Mouse (Mus musculus): ENCODE data around the gene Amh. TPM values are rescaled to one million over a fixed set of nuclear protein-coding genes. Genes with fewer than 3 reads are reported as not detected.

Amh gene
- polyA plus RNA-seq, 1 experiment from 2014 or later, result not detected

DNA sequence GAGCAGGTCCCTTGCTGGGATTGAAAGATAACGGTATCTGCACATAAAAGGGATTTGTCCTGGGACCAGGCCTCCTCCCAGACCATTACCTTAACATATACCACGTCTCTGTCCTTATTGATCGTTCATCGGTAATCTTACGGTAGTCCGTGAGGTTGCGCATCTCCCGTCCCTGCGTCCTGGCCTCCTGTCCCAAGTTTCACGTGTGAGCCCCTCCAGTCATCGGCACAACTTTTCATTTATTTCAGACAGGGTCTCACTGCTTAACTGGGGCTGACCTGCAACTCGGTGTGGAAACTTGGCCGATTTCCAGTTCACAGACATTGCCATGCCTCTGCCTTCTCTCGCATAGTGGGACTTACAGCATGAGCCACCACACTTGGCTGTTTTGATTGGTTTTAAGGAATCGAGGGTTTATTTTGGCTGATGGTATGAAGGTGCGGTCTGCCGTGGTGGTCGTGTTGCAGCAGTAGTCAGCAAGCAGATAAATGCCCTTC, 5.9 kb upstream of the Amh start:
- Histone ChIP-seq H3K4me2 (replicated peaks) (peak overlapping the region; percentile 99), H3K36me3 (peaks cover 59% of the 10 kb centered on the region), H3K27me3 (no peaks in the 10 kb centered on the region), H3K4me1 (replicated peaks) (peaks cover 37% of the 10 kb centered on the region), H3K9me3 (no peaks in the 10 kb centered on the region), H3K27ac (peak overlapping the region; percentile 95), H3K4me3 (replicated peaks) (peak overlapping the region; percentile 95), H3K9ac (replicated peaks) (peak overlapping the region; percentile 96)
- ATAC-seq, result no peak
- 3% methylated on average over 18 of the region's 18 CpGs for WGBS

DNA sequence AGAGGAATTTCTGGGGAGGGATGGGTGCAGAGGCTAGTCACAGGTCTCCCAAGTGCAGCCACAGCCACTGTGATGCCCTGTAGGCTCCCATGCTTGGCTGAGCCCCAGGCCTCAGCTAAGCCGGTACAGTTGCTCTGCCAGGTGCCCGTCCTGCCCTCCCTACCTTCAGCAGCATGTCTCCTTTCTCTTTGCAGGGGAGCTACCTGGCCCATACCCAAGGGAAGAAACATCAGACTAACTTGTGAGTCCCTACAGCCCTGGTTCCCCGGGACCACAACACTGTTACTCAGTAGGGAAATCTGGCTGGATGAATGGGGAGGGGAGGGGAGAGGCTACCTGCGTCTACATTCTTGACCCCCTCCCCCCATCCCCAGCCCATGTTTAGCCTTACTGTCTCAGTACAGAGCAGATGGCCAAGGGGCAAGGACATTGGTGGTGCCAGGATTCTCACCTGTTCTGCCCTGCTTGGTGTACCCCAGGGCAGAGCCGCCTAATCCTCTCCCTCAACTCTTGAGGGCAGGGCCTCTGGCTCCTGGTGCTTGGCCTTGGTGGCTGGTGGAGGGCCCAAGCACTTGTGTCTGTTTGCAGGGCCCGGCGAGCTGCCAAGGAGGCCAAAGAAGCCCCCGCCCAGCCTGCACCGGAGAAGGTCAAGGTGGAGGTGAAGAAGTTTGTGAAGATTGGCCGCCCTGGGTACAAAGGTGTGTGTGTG, 2.7 kb upstream of the Amh start:
- Histone ChIP-seq H3K4me2 (replicated peaks) (no peak overlapping the region), H3K9me3 (no peaks in the 10 kb centered on the region), H3K4me3 (replicated peaks) (no peak overlapping the region), H3K27me3 (peaks cover 22% of the 10 kb centered on the region), H3K36me3 (peaks cover 46% of the 10 kb centered on the region), H3K4me1 (replicated peaks) (peaks cover 35% of the 10 kb centered on the region), H3K9ac (replicated peaks) (no peak overlapping the region), H3K27ac (no peak overlapping the region)
- WGBS, result 91% methylated on average over 10 of the region's 10 CpGs
- no peak for ATAC-seq

DNA sequence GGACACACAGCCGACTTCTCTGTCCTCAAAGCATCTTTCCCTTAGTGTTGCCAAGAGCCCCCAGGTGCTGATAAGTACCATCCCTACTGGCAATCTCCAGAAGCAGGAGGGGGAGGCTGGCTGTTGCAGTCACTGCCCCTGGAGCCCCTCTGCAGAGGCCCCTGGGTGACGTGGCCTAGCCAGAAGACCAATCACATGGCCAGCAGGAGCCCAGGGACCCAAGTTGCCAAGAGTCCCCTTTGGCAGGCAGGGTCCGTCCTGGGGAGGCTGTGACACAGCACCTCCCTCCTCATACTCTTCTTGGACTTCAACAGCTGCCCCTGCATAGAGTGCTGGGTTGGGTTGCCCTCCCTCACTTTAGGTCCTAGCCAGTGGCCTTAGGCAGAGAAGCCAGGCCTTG, 2.0 kb upstream of the Amh start:
- no peak for ATAC-seq
- H3K27ac ChIP-seq, result no peak overlapping the region
- H3K4me3 ChIP-seq (replicated peaks), result no peak overlapping the region
- H3K4me1 ChIP-seq (replicated peaks), result peaks cover 40% of the 10 kb centered on the region
- 90% methylated on average over 3 of the region's 3 CpGs for WGBS
- peaks cover 23% of the 10 kb centered on the region for H3K27me3 ChIP-seq
- no peak overlapping the region for H3K4me2 ChIP-seq (replicated peaks)
- no peak overlapping the region for H3K9ac ChIP-seq (replicated peaks)
- H3K36me3 ChIP-seq, result peaks cover 46% of the 10 kb centered on the region
- H3K9me3 ChIP-seq, result no peaks in the 10 kb centered on the region

DNA sequence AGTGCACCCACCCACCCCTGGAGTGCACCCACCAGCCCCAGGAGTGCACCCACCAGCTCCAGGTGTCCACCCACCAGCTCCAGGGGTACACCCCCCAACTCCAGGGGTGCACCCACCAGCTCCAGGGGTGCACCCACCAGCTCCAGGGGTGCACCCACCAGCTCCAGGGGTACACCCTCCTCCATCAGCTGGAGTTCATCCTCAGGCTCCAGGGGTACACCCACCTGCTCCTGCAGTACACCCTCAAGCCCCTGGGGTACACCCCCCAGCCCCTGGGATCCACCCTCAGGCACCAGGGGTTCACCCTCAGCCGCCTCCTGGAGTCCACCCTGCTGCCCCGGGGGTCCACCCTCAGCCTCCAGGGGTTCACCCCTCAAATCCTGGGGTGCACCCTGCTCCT, 703 bp upstream of the Amh start:
- peaks cover 36% of the 10 kb centered on the region for H3K27me3 ChIP-seq
- ATAC-seq, result no peak
- peaks cover 46% of the 10 kb centered on the region for H3K36me3 ChIP-seq
- 97% methylated on average over 2 of the region's 2 CpGs for WGBS
- no peak overlapping the region for H3K4me2 ChIP-seq (replicated peaks)
- H3K9ac ChIP-seq (replicated peaks), result no peak overlapping the region
- no peak overlapping the region for H3K27ac ChIP-seq
- no peak overlapping the region for H3K4me3 ChIP-seq (replicated peaks)
- peaks cover 50% of the 10 kb centered on the region for H3K4me1 ChIP-seq (replicated peaks)
- H3K9me3 ChIP-seq, result no peaks in the 10 kb centered on the region

DNA sequence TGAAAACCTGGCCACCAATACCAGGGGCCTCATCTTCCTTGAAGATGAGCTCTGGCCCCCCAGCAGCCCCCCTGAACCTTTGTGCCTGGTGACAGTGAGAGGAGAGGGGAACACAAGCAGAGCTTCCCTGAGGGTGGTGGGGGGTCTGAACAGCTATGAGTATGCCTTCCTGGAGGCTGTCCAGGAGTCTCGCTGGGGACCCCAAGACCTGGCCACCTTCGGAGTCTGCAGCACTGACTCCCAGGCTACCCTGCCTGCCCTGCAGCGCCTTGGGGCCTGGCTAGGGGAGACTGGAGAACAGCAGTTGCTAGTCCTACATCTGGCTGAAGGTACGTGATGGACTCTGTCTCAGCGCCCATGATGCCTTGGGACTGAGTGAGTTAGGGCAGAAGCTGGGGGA, 279 bp downstream of the Amh start:
- H3K4me3 ChIP-seq (replicated peaks), result no peak overlapping the region
- no peak overlapping the region for H3K4me2 ChIP-seq (replicated peaks)
- 78% methylated on average over 5 of the region's 5 CpGs for WGBS
- H3K9me3 ChIP-seq, result no peaks in the 10 kb centered on the region
- 0 out of 2 replicates have a peak overlapping the region, but pooled peaks have one; percentile 19 for H3K9ac ChIP-seq (replicated peaks)
- ATAC-seq, result no peak
- H3K27me3 ChIP-seq, result peaks cover 46% of the 10 kb centered on the region
- no peak overlapping the region for H3K27ac ChIP-seq
- H3K4me1 ChIP-seq (replicated peaks), result peaks cover 47% of the 10 kb centered on the region
- peaks cover 46% of the 10 kb centered on the region for H3K36me3 ChIP-seq

DNA sequence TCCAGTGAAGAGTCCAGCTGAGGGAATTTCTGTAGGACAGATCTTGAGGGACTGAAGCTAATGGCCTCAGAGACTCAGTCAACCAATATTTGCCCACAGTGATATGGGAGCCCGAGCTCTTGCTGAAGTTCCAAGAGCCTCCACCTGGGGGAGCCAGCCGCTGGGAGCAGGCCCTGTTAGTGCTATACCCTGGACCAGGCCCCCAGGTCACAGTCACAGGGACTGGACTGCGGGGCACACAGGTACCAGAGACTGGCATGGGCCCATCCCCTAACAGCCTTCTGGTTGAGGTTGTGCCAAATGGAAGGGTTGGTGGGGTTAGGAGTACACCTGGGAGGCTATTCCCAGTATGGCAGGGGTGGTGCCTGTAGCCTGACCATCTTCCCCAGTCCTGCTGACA, 882 bp downstream of the Amh start:
- no peaks in the 10 kb centered on the region for H3K9me3 ChIP-seq
- H3K4me2 ChIP-seq (replicated peaks), result peak overlapping the region; percentile 84; the same call in 1 of the 2 replicates
- 0 out of 2 replicates have a peak overlapping the region, but pooled peaks have one; percentile 46 for H3K4me3 ChIP-seq (replicated peaks)
- H3K4me1 ChIP-seq (replicated peaks), result peaks cover 45% of the 10 kb centered on the region
- ATAC-seq, result peak; percentile 41
- no peak overlapping the region for H3K27ac ChIP-seq
- peaks cover 46% of the 10 kb centered on the region for H3K36me3 ChIP-seq
- H3K27me3 ChIP-seq, result peaks cover 52% of the 10 kb centered on the region
- 25% methylated on average over 3 of the region's 3 CpGs for WGBS
- peak overlapping the region; percentile 78; the same call in 1 of the 2 replicates for H3K9ac ChIP-seq (replicated peaks)

DNA sequence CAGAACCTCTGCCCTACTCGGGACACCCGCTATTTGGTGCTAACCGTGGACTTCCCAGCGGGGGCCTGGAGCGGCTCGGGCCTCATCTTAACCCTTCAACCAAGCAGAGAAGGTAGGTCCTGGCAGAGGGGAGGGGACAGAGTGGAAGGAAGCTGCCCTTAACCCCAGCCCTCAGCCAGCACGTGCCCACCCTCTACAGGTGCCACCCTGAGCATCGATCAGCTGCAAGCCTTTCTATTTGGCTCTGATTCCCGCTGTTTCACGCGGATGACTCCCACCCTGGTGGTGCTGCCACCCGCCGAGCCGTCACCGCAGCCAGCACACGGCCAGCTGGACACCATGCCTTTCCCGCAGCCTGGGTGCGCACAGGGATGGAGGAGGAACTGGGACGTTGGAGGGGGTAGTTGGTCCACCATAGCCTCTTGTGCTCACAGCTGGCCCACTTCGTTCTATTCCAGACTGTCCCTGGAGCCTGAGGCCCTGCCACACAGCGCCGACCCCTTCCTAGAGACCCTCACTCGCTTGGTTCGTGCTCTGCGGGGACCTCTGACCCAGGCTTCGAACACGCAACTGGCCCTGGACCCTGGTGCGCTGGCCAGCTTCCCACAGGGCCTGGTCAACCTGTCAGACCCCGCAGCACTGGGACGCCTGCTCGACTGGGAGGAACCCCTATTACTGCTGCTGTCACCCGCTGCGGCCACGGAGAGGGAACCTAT, 1.5 kb downstream of the Amh start:
- peaks cover 40% of the 10 kb centered on the region for H3K36me3 ChIP-seq
- H3K4me2 ChIP-seq (replicated peaks), result peak overlapping the region; percentile 84
- H3K4me3 ChIP-seq (replicated peaks), result peak overlapping the region; percentile 46
- peak; percentile 8; the same call in 1 of the 2 replicates for ATAC-seq
- H3K27ac ChIP-seq, result peak overlapping the region; percentile 87
- peaks cover 56% of the 10 kb centered on the region for H3K27me3 ChIP-seq
- H3K9ac ChIP-seq (replicated peaks), result peak overlapping the region; percentile 78
- H3K9me3 ChIP-seq, result no peaks in the 10 kb centered on the region
- peaks cover 45% of the 10 kb centered on the region for H3K4me1 ChIP-seq (replicated peaks)
- WGBS, result 37% methylated on average over 34 of the region's 34 CpGs

DNA sequence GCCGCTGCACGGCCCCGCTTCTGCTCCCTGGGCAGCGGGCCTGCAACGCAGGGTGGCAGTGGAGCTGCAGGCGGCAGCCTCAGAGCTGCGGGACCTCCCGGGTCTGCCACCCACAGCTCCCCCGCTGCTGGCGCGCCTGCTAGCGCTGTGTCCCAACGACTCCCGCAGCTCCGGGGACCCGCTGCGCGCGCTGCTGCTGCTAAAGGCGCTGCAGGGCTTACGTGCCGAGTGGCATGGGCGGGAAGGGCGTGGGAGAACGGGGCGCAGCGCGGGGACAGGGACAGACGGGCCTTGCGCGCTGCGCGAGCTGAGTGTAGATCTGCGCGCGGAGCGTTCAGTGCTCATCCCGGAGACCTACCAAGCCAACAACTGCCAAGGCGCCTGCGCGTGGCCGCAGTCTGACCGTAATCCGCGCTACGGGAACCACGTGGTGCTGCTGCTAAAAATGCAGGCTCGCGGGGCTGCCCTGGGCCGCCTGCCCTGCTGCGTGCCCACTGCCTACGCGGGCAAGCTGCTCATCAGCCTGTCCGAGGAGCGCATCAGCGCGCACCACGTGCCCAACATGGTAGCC, 2.1 kb downstream of the Amh start:
- under 1% methylated on average over 55 of the region's 58 CpGs for WGBS
- peak; percentile 86 for ATAC-seq
- peak overlapping the region; percentile 78 for H3K9ac ChIP-seq (replicated peaks)
- peaks cover 56% of the 10 kb centered on the region for H3K27me3 ChIP-seq
- H3K4me2 ChIP-seq (replicated peaks), result peak overlapping the region; percentile 84
- peak overlapping the region; percentile 46 for H3K4me3 ChIP-seq (replicated peaks)
- no peaks in the 10 kb centered on the region for H3K9me3 ChIP-seq
- H3K4me1 ChIP-seq (replicated peaks), result peaks cover 45% of the 10 kb centered on the region
- peak overlapping the region; percentile 87 for H3K27ac ChIP-seq
- H3K36me3 ChIP-seq, result peaks cover 33% of the 10 kb centered on the region

DNA sequence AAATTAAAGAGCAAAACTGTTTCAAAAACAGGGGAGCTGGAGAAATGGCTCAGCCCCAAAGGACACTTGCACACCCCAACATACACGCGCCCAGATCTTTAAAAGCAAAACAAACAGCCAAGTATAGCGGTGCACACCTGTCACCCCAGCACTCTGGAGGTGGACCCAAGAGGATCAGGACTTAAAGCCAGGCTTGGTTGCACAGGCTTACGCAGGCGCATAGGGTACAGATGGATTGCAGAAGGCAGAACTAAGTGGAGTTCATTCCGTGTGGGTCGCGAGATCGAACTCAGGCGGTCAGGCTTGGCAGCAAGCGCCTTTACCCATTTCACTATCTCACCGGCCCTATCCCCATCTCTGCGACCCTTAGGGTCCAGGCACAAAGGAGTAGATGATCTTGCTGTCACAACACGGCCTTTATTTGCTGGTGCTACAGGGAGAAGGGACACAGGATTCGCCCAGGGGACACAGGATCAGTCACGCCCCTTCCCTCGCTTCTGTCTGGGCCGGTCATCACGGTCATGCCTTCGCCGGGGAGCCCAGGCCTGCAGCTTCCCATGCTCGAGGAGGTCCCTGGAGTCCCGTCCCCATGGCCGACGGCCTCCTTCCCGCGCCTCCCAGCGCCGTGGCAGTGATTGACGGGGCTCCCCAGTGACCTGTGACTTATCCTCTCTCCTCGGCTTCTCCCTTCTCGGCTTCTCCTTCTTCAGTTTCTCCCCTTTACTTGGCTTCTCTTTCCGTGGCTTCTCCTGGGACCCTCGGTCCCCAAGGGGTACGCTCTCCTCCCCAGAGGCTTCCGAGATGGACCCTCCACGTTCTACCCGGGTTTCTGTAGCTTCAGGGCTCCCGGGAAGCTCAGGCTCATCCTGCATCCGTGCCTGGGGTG, 3.3 kb downstream of the Amh start:
- H3K36me3 ChIP-seq, result peaks cover 21% of the 10 kb centered on the region
- peak overlapping the region; percentile 48 for H3K9ac ChIP-seq (replicated peaks)
- H3K4me3 ChIP-seq (replicated peaks), result peak overlapping the region; percentile 19
- H3K27me3 ChIP-seq, result peaks cover 61% of the 10 kb centered on the region
- peak overlapping the region; percentile 84 for H3K4me2 ChIP-seq (replicated peaks)
- ATAC-seq, result no peak
- peaks cover 45% of the 10 kb centered on the region for H3K4me1 ChIP-seq (replicated peaks)
- H3K27ac ChIP-seq, result no peak overlapping the region
- H3K9me3 ChIP-seq, result no peaks in the 10 kb centered on the region
- WGBS, result 13% methylated on average over 40 of the region's 40 CpGs

DNA sequence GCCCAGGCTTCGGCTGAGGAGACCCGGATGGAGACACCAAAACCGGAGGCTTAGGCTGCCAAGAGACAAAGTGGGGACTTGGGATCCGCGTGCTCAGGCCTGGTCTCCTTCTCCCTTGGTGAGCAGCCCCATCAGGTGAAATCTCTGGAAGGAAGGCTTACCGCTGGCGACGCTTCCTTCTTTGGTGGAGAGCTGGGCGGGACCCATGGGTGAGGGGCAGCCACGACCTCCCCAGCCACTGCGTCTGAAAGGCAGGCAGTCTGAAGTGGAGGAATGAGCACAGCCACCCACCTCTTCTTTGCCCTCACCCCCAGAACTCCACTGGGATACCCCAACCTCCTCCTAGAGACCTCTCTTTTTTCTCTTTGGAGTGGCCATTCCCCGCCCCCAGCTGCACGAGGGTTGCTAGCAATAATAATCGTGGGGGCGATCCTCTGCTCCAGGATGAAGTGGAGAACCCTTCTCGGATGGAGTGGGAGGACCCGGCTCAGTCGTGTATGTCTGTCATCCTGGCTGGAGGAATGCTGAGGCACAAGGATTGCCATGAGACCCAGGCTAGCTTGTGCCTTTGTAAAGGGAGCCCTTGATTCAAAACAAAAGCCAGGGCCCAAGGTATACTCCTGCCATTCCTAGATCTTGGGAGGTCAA, 4.1 kb downstream of the Amh start:
- peaks cover 45% of the 10 kb centered on the region for H3K4me1 ChIP-seq (replicated peaks)
- peak overlapping the region; percentile 48 for H3K9ac ChIP-seq (replicated peaks)
- H3K27ac ChIP-seq, result no peak overlapping the region
- H3K4me3 ChIP-seq (replicated peaks), result peak overlapping the region; percentile 19
- peaks cover 14% of the 10 kb centered on the region for H3K36me3 ChIP-seq
- H3K27me3 ChIP-seq, result peaks cover 61% of the 10 kb centered on the region
- ATAC-seq, result no peak
- no peaks in the 10 kb centered on the region for H3K9me3 ChIP-seq
- H3K4me2 ChIP-seq (replicated peaks), result peak overlapping the region; percentile 38
- WGBS, result 10% methylated on average over 18 of the region's 18 CpGs

DNA sequence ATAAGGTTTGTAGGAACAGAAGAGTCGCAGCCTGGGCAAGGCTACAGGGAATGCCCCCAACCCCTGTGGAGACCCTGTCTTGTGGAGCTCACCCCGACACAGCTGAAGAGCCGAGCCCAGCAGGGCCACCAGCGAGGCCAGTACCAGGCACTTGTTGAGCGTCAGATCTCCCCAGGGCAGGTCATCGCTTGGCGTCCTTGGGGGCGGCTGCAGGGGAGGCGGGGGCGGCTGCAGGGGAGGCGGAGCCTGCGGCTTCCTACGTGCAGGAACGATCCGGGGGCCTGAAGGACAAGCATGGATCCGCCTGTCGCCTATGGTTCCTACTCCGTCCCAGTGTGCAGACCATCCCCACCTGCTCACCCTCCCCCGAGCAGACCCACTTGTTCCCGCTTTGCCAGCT, 5.0 kb downstream of the Amh start:
- Histone ChIP-seq H3K9me3 (no peaks in the 10 kb centered on the region), H3K9ac (replicated peaks) (peak overlapping the region; percentile 28; the same call in 1 of the 2 replicates), H3K4me3 (replicated peaks) (no peak overlapping the region), H3K4me2 (replicated peaks) (0 out of 2 replicates have a peak overlapping the region, but pooled peaks have one; percentile 12), H3K27ac (no peak overlapping the region), H3K27me3 (peaks cover 52% of the 10 kb centered on the region), H3K36me3 (peaks cover 4% of the 10 kb centered on the region), H3K4me1 (replicated peaks) (peaks cover 45% of the 10 kb centered on the region)
- 7% methylated on average over 20 of the region's 20 CpGs for WGBS
- ATAC-seq, result no peak
